Mouse (Mus musculus) induced T-regulatory cell, adult 2 months (primary cell): ENCODE results near the gene St3gal3.

Source experiments
- DNase-seq: peaks from one replicate; pipeline ENCODE4 v3.0.0-alpha.2; 2012; ENCODE audit warnings: low read depth

St3gal3 gene

DNA sequence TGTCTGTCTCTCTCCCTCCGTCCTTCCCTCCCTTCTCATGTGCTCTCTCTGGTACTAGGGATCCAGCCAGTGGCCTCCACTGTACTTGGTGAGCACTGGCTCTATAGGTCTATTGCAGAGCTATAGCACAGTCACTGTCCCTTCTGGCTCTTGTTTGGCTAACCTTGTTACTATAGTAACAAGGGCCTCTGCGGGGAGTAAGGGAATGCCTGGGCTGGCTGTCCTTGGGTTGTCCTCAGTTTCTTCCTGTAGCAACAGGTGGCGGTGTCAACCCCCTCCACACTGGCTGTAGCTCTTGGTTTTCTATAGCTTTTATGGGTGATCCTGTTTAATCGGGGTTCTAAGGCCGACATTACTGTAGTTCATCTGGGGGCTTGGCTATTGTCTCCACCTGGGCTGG lies 115.5 kb downstream of the St3gal3 start:
- DNase-seq, result no peak

- DNase-seq, result no peak
Observed at GRCm38 (mm10) chr4:118017021-118017805, 117.5 kb downstream of the St3gal3 start.

- no peak for DNase-seq
Observed at GRCm38 (mm10) chr4:118016323-118016911, 118.3 kb downstream of the St3gal3 start.

GRCm38 (mm10) chr4:118015636-118016035 lies 119.1 kb downstream of the St3gal3 start:
- no peak for DNase-seq

GRCm38 (mm10) chr4:118015126-118015525 lies 119.6 kb downstream of the St3gal3 start:
- DNase-seq, result no peak

DNA sequence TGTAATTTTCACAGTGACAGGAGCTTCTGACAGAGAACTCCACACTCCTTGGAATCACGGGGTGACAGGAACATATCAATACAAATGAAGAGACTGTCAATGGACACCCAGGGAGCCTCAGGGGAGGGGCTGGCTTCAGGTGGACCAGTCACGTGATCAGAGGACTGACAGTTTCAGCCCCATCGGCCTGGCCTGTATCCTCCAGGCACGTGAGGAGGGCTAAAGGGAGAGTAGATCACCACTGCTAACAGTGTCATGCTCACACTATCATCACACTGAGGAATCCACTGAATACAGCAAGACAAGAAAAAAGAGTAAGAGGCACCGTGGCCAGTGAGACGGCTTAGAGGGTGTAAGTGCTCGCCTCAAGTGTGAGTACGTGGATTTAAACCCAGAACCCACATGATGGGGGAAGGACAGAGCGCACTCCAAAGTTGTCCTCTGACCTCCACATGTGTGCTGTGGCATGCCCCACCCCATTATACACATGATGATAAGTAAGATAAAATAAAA lies 124.0 kb downstream of the St3gal3 start:
- DNase-seq, result no peak

DNA sequence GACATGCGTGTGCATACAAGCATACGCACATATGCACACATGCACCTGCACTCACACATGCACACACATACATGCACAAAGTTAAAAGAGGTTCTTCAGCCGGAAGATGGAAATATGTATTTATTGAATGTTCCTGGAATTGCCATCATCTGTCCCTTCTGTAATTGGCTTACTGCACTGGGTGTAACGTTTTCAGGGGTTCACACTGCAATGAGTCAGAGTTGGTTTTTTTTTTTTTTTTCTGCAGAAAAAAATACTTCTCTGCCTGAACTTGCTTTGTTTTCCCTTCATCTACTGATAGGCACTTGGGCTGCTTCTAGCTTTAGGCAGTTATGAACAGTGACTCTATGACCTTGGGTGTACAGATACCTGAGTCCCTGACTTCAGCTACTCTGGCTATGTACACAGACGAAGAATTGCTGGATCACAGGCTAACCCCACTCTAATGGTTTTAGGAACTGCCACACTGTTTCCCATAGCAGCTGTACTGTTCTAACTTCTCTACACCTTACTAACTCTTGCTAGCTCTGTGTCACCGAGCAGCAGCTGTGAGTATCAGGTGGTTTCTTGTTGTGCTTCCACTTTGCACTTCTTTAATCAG lies 126.2 kb downstream of the St3gal3 start:
- DNase-seq, result peak; percentile 4

DNA sequence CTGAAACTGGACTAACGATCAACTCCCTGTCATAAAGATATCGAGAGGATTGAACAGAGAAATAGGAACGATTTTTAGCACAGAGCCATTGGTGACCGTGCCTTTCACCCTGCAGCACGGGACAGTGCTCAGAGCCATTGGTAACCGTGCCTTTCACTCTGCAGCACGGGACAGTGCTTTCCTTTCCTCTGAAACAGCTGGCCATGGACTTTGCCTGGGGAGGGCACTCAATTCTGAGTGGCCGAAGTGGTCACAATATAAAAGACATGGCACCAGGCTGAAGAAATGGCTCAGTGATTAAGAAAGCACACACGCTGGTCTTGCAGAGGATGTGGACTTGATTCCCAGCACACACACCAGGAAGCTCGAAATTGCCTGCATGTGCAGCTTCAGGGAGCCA lies 133.4 kb downstream of the St3gal3 start:
- DNase-seq, result no peak

DNA sequence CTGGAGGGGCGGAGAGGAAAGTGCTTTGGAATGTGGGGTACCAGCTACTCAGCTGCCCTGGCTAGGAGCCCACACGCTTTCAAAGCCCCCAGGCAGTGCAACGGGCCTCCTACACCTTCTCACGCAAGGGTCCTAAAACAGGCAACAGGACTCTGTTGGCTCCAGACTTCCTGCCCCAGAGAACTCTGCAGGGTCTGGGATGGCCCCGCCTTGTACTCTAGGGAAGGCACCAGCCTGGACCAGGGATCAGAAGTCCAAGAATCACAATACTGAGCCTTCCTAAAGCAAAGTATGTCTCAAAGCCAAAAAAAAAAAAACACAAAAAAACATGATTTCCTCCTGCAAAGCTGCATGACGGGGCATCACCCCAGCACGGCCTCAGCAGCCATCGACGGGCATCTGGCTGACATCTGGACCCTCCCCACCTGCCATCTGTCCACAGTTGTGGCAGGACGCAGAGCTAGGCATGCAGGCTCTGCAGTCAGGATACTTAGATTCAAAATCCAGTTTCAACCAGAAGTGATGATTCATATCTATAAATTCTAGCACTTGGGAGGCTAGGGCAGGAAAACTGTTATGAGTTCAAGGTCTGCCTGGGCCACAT lies 134.0 kb downstream of the St3gal3 start:
- no peak for DNase-seq

DNA sequence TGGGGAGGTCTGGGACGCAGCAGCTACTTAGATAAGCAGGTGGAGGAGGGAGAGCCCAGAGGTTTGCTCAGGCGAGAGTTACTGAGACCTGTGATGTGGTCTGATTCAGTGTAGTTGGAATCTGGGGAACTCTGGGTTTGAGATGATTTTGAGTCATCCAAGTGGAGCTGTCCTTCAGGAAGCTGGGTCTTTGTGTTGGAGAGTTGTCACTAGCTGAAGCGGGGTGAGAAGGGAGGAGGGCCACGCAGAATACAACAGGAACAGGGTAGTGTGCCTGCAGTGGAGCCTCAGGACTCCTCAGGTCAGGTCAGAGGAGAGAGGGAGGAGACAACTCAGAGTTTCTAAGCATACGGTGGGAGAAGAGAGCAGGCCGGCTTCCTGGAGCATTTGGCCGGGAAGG lies 134.8 kb downstream of the St3gal3 start:
- DNase-seq, result no peak

GRCm38 (mm10) chr4:117997381-117998269 lies 137.1 kb downstream of the St3gal3 start:
- no peak for DNase-seq

DNA sequence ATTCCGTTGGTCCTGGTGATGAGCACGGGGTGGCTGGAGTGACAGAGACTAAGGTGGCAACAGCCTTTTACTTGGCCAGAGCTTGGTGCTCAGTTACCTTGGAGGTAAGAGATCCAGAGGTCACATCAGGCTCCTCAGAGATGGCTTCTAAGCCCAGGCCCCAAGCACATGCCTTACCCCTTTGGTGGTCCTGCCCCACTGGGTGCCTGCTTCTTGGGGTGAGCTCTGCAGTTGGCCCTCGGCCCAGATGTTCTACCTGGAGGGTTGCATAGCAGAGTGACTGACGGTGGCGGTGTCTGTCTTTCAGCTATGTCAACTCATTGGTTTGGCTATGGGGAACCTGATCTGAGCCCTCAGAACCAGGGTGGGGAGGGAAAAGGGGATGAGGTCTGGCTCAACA lies 138.0 kb downstream of the St3gal3 start:
- DNase-seq, result no peak

DNA sequence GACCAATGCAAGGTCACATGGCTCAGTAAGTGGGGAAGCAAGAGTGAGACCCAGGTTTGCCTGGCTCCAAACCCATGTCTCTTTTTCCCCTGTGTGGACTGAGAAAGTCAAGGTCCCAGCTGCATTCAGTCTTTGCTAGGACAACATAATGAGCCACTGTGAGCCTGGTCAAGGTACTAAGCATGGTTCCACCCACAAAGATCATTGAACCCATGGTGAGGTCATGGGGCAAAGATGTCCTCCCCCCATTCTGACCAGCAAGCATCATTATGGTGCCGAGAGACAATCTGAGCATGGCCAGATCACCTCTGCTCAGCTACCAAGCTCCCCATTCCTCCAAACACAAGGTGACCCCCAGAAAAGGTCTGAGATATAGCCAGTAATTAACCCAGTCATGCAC lies 139.3 kb downstream of the St3gal3 start:
- DNase-seq, result no peak

DNA sequence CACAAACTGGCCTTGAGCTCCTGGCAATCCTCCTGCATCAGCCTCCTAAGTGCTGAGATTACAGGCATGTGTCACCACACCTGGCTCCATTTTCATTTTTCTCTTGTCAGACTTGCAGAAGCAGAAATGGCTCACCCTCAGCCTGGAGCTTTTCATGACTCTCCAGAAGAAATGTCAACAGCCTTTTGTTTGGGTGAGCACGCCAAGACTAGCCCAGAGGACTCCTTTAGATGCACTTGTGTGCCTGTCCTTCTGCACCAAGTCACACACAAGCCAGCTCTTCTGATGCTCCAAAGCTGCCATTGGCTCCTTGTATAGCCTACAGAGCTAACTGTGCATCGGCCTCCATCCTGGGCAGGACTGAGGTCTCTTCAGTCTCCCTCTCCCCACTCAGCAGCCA lies 141.3 kb downstream of the St3gal3 start:
- DNase-seq, result no peak

GRCm38 (mm10) chr4:117992872-117993271 lies 141.8 kb downstream of the St3gal3 start:
- DNase-seq, result no peak

GRCm38 (mm10) chr4:117992036-117992435 lies 142.7 kb downstream of the St3gal3 start:
- DNase-seq, result no peak

DNA sequence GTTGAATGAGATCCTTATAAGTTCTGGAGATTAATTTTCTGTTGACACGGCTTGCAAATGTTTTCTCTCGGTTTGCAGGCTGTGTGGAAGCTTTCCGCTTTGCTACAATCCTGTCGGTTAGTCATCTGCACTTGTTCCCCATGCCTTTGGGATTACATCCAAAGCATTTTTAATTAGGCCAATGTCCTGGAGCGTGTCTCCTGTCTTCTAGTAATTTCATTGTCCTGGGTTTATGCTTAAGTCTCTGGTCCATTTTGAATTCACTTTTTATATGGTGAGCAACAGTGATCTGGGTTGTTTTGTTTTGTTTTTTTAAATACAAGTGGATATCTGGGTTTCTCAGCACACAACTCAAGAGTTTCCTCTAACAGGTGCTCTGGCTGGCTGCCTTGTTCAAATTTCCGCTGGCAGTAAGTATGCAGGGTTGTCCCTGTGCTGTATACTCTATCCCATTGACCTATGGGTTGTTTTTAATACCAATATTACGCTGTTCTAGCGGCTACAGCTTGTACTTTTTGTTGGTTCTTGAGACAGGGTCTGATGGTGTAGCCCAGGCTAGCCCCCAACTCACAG lies 143.6 kb downstream of the St3gal3 start:
- DNase-seq, result no peak

GRCm38 (mm10) chr4:117990571-117990970 lies 144.1 kb downstream of the St3gal3 start:
- DNase-seq, result no peak

GRCm38 (mm10) chr4:117989801-117990200 lies 144.9 kb downstream of the St3gal3 start:
- no peak for DNase-seq

GRCm38 (mm10) chr4:117986766-117987165 lies 147.9 kb downstream of the St3gal3 start:
- no peak for DNase-seq

DNA sequence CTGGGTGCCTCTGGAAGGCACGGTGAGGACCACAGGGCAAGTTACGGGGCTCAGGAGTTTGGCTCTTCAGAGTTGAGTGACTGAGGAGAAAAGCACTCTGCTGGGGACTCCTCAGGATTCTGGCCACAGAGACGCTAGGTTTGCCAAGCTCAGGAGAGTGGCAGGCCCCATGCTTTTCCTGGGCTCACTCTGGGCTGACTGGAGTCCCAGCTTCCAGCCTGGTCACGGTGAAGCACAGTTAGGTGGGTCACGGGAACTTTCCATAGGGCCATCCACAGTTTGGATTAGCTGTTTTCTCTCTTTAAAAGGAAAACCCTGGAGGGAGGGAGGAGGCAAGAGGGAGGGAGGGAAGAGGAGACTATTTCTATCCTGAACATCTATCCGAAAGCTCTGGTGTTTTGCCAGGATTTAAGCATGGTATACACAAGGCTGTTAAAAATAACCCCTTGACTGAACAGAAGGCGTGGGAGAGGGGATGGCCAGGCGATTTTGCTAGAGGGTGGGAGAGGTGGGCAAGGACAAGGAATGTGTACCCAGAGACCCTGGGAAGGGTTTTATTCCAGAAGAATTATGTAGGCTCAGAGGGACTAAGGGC lies 149.6 kb downstream of the St3gal3 start:
- no peak for DNase-seq
